Mouse (Mus musculus): ENCODE measurements around the gene Uri1. TPM values are rescaled to one million over a fixed set of nuclear protein-coding genes. Genes with fewer than 3 reads are reported as not detected.

Gene Uri1
- polyA plus RNA-seq (2015; fragmentation: Nextera tagmentation; extraction: Ambion mirVana) = 24.8 and 26.5 TPM in 2 replicates

GRCm38 (mm10) chr7:38023451-38023850 lies at the start of gene Uri1:
TSS of gene Uri1 (minus strand) at chr7:38023551.

Other genes with a start within 250 kb of the Uri1 start
- gene Zfp536, start 249.9 kb downstream of the Uri1 start, polyA plus RNA-seq (2015; fragmentation: Nextera tagmentation; extraction: Ambion mirVana) = 0.06 TPM in 1 of 2 replicates, not detected in the other
- gene Ccne1, start 84.0 kb upstream of the Uri1 start, polyA plus RNA-seq (2015; fragmentation: Nextera tagmentation; extraction: Ambion mirVana) = 85.1 and 104 TPM in 2 replicates
- gene 1600014C10Rik, start 159.7 kb upstream of the Uri1 start, polyA plus RNA-seq (2015; fragmentation: Nextera tagmentation; extraction: Ambion mirVana) = 13.3 and 19.8 TPM in 2 replicates
- 0.82 and 0.93 TPM in 2 replicates for gene Plekhf1, start 204.5 kb upstream of the Uri1 start, polyA plus RNA-seq (2015; fragmentation: Nextera tagmentation; extraction: Ambion mirVana)
- 15.5 and 18.6 TPM in 2 replicates for gene Pop4, start 247.9 kb upstream of the Uri1 start, polyA plus RNA-seq (2015; fragmentation: Nextera tagmentation; extraction: Ambion mirVana)

All from spleen, postnatal 0 days (tissue).